Mouse (Mus musculus) bone marrow, adult 2 months (tissue): ENCODE measurements around the gene Arhgap23. TPM values are rescaled to one million over a fixed set of nuclear protein-coding genes. Genes with fewer than 3 reads are reported as not detected.

Experiments
- H3K27ac ChIP-seq: fragments of 200-500 bp; 2 replicates; pipeline ENCODE4 v1.5.1; 2012; ENCODE audit warnings: low read depth, mild to moderate bottlenecking, control low read depth, inconsistent platforms, low read length; ENCODE audit not compliant: control insufficient read depth, poor library complexity, insufficient read depth
- H3K4me1 ChIP-seq: fragments of 200-500 bp; 2 replicates; pipeline ENCODE4 v1.6.1; 2011; ENCODE audit warnings: low read length; ENCODE audit not compliant: control insufficient read depth, insufficient read depth
- H3K4me3 ChIP-seq: fragments of 200-500 bp; replicated peaks from 2 replicates; pipeline ENCODE3; 2011; ENCODE audit warnings: mild to moderate bottlenecking, low read depth, low read length, control low read depth; ENCODE audit not compliant: control insufficient read depth
- CTCF ChIP-seq: fragments of 200-500 bp; IDR thresholded peaks from 2 replicates; pipeline ENCODE4 v1.5.1; 2011; ENCODE audit warnings: low read length, control low read depth; ENCODE audit not compliant: control insufficient read depth, insufficient read depth
- POLR2A ChIP-seq: fragments of 200-500 bp; IDR thresholded peaks from 2 replicates; pipeline ENCODE4 v1.6.1; 2011; ENCODE audit warnings: low read depth, mild to moderate bottlenecking, control low read depth, low read length, borderline replicate concordance; ENCODE audit not compliant: control insufficient read depth
- WGBS: fragments of 180-500 bp; shearing (Covaris S2); methylation state at CpG from one replicate; pipeline ENCODE4 v1.1.7; 2018; 5-methylcytosine and 5-hydroxymethylcytosine counted together
- polyA plus RNA-seq: library from polyadenylated mRNA; stranded (reverse); fragments of >200 nt; gene quantifications from 2 replicates; pipeline ENCODE4 v1.2.4, GENCODE M21; 2011; ENCODE audit warnings: low replicate concordance; ENCODE audit not compliant: missing spikeins, insufficient read depth, insufficient read length

The Arhgap23 gene
- 32.9 and 39.9 TPM in 2 replicates for polyA plus RNA-seq

DNA sequence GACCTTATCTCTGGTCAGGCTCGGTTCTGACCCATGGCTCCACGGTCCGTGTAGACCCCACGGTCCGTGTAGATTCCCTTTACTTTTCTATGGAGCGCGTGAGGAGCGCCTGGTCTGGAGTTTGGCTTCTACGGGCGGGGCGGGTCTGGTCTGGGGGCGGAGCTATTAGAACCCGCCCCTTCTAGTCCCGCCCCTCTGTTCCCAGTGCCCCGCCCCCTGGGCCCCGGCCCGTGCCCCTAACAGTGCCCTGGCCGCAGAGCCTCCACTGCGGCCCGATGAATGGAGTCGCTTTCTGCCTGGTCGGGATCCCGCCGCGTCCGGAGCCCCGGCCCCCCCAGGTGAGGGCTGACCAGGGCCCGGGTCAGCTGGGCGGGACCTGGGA, at the start of gene Arhgap23:
Gene Arhgap23 (plus strand): TSS at position 204 of the 382 bp plus-strand sequence.
- Histone ChIP-seq H3K27ac (peak within 1 kb of the TSS; percentile 63), H3K4me1 (peaks cover 3% of the 10 kb centered on the region), H3K4me3 (peak within 1 kb of the TSS; percentile 67)
- WGBS = under 1% methylated on average over 29 of the region's 29 CpGs
- TF ChIP-seq POLR2A = peak; percentile 53; the same call in 1 of the 2 replicates
- TF ChIP-seq CTCF = no peak

DNA sequence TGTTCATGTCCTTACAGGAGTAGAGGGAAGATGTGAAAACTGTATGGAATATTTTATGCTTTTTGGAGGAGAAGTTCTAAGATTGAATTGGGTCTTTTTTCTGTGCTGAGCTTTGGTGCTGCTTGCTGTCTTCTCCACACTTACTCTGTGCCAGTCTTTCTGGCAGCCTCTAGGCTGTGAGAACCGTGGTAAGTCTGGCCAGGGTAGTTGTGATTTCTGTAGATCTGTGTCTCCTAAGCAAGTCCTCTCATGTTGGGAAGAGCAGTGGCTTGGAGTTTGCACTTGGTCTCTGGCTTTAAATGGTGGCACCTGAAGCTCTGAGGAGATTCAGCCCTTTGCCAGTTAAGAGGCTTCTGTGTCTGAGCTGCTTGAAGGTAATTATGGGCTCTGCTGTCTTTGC, 49.8 kb upstream of the Arhgap23 start:
- WGBS = 55% methylated on average over 1 of the region's 1 CpGs
- Histone ChIP-seq H3K27ac (no peak overlapping the region), H3K4me1 (peaks cover 3% of the 10 kb centered on the region; the same call in 1 of the 2 replicates), H3K4me3 (no peak overlapping the region)
- no peak for TF ChIP-seq POLR2A
- TF ChIP-seq CTCF = no peak

DNA sequence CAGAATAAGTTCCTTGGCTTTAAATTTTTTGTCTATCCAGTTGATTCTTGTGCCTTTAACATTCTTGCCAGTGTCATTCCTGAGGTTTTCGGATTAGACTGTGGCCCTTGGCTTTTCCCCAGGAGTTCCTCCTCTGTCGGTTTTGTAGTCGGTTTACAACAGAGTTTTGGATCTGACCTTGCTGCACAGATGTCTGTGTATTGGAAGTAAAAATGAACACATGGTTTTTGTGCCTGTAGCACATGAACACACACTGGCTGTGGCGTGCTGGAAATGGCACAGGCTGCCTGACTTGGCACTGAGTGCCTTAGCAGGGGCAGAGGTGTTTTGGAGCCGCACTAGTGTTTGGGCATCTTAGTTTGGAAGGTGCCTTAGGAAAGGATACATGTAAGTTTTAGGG, 46.8 kb upstream of the Arhgap23 start:
- no peak overlapping the region for H3K4me3 ChIP-seq
- 83% methylated on average over 5 of the region's 5 CpGs for whole genome bisulfite sequencing
- peaks cover 1% of the 10 kb centered on the region; the same call in 1 of the 2 replicates for H3K4me1 ChIP-seq
- no peak overlapping the region for H3K27ac ChIP-seq
- TF ChIP-seq POLR2A (no peak), CTCF (no peak)

DNA sequence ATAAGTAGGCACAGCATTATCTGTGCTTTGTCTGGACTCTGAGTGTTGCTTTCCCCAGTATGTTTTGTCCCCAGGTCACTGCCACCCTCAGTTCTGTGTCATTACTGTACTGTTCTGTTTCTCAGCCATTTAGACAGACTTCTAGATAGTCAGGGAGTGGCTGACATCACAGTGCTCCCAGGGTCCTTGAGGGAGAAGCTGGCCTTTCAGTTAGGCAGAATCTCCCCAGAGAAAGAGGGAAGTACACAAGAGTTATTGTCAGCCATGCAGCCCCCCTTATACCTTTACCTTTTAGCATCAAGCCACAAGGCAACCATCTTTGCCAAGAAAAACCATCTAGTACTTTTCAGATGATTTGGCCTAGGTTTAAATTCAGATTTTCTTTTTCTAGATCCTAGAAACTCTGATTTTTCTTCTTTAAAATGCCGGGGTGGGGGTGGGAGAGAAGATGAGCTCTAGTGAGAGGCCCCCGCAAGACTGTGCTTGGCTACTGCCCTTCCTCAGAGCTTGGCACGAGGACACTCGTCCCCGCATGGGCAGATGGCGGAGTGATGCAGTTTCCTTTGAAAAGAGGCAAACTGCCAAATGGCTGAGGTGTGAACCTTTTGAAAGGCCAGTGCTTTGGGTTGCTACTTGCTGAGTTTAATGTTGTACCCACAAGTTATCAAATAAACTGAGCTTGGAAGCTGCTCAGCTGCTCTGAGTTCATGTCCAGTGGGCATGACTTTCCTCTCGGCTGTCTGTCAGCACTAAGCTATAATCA, 44.8 kb upstream of the Arhgap23 start:
- TF ChIP-seq CTCF = no peak
- TF ChIP-seq POLR2A = no peak
- no peaks in the 10 kb centered on the region for H3K4me1 ChIP-seq
- H3K27ac ChIP-seq = no peak overlapping the region
- H3K4me3 ChIP-seq = no peak overlapping the region
- WGBS = 62% methylated on average over 7 of the region's 7 CpGs

DNA sequence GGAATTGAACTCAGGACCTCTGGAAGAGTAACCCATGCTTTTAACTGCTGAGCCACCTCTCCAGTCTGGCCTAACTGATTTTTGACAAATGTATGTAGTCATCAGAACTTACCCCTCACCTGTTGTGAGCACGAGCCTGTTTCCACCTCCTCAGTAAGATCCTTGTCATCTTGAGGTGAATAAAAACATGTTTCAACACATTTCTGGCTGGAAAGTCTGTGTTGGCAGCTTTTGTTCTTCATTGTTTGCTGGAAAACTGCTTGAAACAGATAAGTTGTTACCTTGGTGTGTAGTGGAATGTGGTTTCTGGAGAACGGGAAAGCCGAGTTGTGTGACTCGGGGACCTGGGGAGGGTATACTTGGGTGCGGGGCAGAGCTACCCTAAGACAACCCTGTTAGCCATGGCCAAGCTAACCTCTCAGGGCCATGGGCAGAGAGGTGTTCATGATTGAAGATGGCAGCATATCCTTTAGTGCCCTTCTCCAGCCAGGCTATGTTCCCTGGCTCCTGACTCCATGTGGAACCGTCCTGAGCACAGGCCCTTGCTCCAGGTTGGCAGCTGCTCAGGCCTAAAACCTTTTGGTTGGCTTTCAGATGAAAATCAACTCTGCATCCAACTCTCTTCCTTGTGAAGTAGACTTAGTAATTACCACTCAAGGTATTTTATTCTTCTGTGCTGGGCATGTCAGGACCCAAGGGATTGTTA, 43.0 kb upstream of the Arhgap23 start:
- H3K4me1 ChIP-seq = no peaks in the 10 kb centered on the region
- no peak overlapping the region for H3K27ac ChIP-seq
- TF ChIP-seq CTCF (no peak), POLR2A (no peak)
- H3K4me3 ChIP-seq = no peak overlapping the region
- WGBS = 88% methylated on average over 6 of the region's 6 CpGs

DNA sequence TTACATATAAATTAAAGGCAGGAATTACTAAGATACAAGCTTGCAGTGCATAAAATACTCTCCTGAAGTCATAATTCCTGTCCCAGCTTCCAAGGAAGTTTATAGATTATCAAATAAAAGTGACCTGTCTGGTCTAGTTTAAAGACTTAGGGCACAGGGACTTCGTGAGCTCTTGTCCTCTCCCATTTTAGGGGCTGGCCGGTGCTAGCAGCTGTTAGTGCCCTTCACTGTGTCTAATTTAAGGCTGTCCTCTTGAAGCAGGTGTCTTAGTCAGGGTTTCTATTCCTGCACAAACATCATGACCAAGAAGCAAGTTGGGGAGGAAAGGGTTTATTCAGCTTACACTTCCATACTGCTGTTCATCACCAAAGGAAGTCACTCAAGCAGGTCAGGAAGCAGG, 41.9 kb upstream of the Arhgap23 start:
- Histone ChIP-seq H3K4me1 (no peaks in the 10 kb centered on the region), H3K4me3 (no peak overlapping the region), H3K27ac (no peak overlapping the region)
- WGBS = 88% methylated on average over 2 of the region's 2 CpGs
- TF ChIP-seq POLR2A (no peak), CTCF (no peak)

DNA sequence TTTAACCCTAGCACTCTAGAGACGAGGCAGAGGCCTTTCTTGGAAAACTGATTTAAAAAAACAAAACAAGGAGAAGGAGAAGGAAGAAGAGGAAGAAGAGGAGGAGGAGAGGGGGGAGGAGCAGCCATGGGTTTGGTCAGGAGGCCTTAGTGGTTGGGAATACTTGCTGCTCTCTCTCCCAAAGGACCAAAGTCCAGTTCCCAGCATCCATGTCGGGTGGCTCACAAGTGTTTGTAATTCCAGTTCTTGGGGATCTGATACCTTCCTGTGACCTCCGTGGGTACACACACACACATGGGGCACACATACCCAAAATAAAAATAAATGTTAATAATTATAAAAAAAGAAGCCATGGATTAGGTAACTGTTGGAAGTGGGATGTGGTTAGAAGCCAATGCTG, 35.3 kb upstream of the Arhgap23 start:
- no peak overlapping the region for H3K27ac ChIP-seq
- TF ChIP-seq POLR2A (no peak), CTCF (no peak)
- no peaks in the 10 kb centered on the region for H3K4me1 ChIP-seq
- 73% methylated on average over 3 of the region's 3 CpGs for WGBS
- H3K4me3 ChIP-seq = no peak overlapping the region

DNA sequence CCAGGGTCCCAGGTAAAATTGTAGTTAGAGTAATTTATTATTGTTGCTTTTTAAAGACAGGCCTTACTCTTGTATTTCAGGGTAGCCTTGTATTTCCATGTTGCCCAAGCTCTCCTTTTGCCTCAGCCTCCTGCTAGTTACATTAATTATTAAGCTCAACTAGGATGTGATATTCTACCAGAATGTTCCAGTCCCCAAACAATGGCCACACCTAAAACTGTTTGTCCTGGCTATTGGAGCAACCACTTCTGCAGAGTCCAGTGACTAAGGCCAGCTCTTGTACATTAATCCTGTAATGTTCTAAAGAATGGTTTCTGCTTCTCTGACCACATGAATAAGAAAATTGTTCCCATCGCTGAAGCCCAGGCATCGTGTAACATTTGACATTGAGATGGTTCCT, 32.3 kb upstream of the Arhgap23 start:
- TF ChIP-seq CTCF = no peak
- TF ChIP-seq POLR2A = no peak
- Histone ChIP-seq H3K4me1 (no peaks in the 10 kb centered on the region), H3K4me3 (no peak overlapping the region), H3K27ac (no peak overlapping the region)
- 97% methylated on average over 2 of the region's 2 CpGs for WGBS

DNA sequence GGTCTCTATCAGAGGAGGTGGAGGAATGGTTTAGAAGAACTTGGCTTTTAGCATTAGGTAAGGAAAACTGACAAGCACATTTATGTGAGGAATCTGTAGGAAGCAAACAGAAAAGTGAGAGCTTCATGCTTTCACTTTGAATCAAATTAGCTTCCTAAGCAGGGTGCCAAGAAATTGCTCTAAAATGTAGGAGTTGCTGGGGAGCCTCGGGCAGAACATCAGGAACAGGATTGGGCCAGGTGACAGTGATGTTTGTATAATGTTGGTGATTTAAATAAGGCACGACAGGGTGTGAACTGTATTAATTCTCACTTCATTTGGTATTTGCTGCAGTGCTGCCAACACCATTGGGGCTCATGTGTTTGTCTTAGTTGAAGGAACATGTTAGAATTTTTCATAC, 31.6 kb upstream of the Arhgap23 start:
- Histone ChIP-seq H3K27ac (no peak overlapping the region), H3K4me3 (no peak overlapping the region), H3K4me1 (no peaks in the 10 kb centered on the region)
- 74% methylated on average over 2 of the region's 2 CpGs for WGBS
- TF ChIP-seq POLR2A (no peak), CTCF (no peak)
